Mouse (Mus musculus): ENCODE results near the gene Musk.

Musk gene

DNA sequence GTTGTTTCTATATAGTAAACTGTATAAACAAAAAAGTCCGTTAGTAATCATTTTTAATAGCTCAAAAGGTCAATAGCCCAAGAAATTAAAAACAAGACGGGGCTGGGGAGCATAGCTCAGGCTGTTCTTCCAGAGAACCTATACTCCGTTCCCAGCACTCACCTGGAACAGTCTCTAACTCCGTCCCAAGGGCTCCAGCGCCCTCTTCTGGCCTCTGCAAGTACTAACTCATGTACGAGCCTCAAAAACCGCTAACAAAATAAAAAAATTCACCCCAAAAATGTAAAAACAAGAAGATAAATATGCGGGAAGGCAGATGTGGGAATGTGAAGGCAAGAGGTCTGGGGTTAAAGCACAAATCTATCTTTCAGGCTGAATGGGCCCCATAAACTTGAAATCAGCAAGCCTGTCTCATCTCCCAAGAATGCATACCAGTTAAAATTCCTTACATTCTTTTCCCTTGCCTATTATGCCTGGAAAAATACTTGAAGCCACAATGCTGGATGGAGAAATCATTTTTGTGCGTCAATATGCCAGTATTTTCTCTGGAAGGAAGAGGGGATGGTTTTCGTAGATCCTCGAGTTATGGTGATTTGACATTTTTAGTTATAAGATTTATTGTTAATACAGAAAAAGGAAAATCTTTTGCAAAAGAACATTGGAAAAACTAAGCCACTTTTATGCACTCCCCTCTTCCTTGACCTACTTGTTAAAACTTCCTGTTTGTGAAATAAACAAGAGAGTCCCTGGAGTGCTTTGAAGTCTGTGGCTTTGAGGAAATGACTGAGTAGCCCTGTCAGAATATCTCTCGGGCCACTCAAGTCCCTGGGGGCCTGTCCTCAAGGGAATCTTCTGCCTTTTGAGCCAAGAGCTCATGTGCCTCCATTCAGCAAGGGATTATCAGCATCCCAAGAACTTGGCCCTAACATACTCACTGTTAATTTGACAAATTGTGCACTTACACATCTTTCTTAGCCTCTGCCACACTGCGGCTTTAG, 127.7 kb downstream of the Musk start:
- peak; percentile 37 to 73 for DNase-seq (ENCODE audit: inconsistent age in 2 of 2, low spot score in 1 of 2)

DNA sequence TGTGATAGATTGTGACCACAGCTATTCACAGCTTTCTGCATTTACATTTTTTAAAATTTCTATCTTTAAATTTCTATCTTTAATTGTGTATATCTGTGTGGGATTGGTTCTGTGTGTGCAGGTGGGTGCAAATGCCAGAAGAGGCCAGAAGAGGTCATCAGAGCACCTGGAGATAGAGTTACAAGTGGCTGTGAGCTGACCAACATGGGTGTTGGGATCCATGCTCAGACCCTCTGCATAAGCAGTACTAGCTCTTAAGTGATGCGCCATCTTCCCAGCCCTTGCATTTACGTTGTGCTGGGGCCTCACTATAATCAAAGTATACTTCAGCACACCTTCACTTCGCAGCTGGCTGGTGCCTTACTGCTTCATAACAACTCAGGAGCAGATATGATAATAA, 129.8 kb downstream of the Musk start:
- no peak for DNase-seq (ENCODE audit: inconsistent age in 2 of 2, low spot score in 1 of 2)

DNA sequence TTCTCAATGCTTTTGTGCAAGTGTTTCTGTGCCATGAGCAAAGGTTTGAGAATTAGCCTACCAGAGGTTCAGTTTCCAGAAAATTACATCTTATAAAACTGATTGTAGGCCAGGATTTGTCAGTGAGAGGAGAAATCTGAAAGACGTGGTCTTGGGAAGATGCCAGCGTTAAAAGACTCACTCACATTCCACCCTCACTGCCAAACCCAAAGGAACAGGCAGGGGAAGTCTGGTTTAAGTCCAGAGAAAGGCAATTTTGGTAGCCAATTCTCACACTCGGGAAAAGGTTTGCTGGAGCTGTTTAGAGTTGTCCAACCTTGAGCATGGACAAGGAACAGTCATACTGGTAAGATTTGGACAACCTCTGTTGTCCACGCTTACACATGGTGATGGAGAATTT, 131.6 kb downstream of the Musk start:
- DNase-seq (ENCODE audit: inconsistent age in 2 of 2, low spot score in 1 of 2): peak; percentile 30 to 62

DNA sequence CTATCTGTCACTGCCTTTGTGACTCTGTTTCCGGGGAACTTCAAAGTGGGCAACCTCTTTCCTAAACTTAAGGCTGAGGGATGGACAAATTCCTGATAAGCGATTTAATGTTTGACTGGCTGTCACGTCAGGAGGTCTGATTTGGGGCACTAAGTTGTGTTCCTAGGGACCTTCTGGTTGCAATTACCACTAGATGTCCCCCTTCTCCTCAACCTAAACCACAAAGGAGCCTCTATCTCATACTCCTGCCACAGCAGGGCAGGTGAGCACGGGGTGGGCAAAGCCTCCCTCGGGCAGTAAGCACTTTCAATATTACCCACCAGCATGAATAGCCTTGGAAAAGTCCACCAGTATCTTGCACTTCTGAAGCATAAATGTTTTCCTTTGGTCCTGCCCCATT, 133.5 kb downstream of the Musk start:
- DNase-seq (ENCODE audit: inconsistent age in 2 of 2, low spot score in 1 of 2): peak in 1 of 2 experiments; percentile 76

DNA sequence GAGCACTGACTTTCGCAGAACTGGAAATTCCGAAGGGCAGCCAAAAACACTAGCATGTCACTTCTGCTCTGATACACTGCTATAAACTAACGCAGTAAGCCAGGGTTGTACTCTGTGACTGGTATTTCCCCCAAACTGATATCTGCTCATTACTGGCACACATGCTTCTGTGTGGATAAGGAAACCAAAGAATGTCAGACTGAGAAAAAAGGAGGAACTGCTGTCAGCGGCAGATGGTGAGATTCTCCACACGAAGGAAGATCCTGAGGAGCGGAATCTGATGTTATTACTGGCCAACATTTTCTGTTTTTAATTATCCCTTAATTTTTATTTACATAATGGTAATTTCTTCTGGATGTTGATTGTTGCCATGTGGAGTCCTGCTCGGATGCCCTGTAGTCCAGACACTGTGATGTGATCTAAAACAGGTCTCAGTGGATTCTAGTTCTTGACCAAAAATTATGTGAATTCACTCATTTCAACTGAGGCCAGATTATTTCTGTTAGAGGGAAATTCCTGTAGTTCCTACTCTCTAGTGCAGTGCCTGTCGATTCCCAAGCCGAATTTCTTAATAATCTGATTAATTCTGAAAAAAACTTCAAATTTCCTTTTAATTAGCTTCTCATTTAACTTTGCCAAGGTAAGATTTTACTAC, 137.6 kb downstream of the Musk start:
- no peak for DNase-seq (ENCODE audit: inconsistent age in 2 of 2, low spot score in 1 of 2)
